In the genomic region with DNA sequence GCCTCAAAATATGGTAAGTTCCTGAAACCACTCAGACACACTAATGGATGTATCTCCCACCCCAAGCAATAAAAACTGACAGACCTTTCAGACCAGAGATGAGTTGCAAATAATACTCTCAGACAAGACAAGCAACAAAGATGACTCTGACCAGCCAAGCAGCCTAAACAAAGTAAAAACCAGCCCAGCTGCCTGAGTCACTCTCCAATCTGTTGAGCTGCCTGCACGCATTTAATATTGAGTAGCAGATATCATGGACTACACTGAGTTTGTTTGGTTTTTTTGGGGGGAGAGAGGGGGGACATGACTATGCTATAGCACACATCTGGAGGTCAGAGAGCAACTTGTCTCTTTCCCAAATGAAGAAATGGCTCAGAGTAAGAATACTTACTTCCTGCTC, we compare ENCODE assay signal across 22 mouse cellular contexts. TPM values are rescaled to one million over a fixed set of nuclear protein-coding genes. Genes with fewer than 3 reads are reported as not detected.
DNase-seq lines count a peak whose midpoint lies in the region; ATAC-seq and TF ChIP-seq lines count a peak whose summit lies in the region.
"Had no signal": no experiment of that assay in that cellular context is flagged by ENCODE, and none has a peak within 500 bp of the region (broad histone marks: within the 10 kb centered on the region; RNA-seq: fewer than 3 reads in every experiment).

No protein-coding gene starts in this region.

- no peak overlapping the region for H3K4me3 ChIP-seq in heart, embryonic 11.5 days (ENCODE audit: low read depth, low read length)
- H3K4me3 ChIP-seq in lung, postnatal 0 days (ENCODE audit: low read depth, low read length) = no peak overlapping the region
- no peak overlapping the region for H3K4me3 ChIP-seq in myocyte
- H3K4me3 ChIP-seq: limb, embryonic 13.5 days had no signal

- intact Hi-C loops in heart, postnatal 36 days (cut with DNase I) = no loop called here

- no peak overlapping the region for H3K27ac ChIP-seq in heart, embryonic 11.5 days (ENCODE audit: low read depth, low read length)
- H3K27ac ChIP-seq in lung, postnatal 0 days (ENCODE audit: low read length) = peak overlapping the region; percentile 32; the same call in 1 of the 2 replicates
- H3K27ac ChIP-seq: limb, embryonic 13.5 days had no signal

- H3K27me3 ChIP-seq in heart, embryonic 11.5 days (ENCODE audit: control insufficient read depth, insufficient read depth, low read length) = no peaks in the 10 kb centered on the region
- H3K27me3 ChIP-seq in lung, postnatal 0 days (replicated peaks; ENCODE audit: insufficient read depth, low read length) = no peaks in the 10 kb centered on the region
- H3K27me3 ChIP-seq in myocyte (ENCODE audit: control insufficient read depth, insufficient read depth, insufficient read length) = no peaks in the 10 kb centered on the region
- H3K27me3 ChIP-seq: limb, embryonic 13.5 days had no signal

- no peak for DNase-seq in heart, postnatal 36 days
- DNase-seq in lung, postnatal 0 days (ENCODE audit: low spot score) = no peak
- DNase-seq in lung, postnatal 10 days = no peak
- peak; percentile 37 for DNase-seq in NIH3T3 (ENCODE audit: low read depth)
- DNase-seq in adrenal gland, postnatal 14 days = no peak
- DNase-seq in thymus, postnatal 10 days (ENCODE audit: low spot score in 2 of 2) = no peak
- DNase-seq: adrenal gland, adult 2 months; B cell, adult 2 months; cerebellum, postnatal 14 days; embryo, embryonic 11 days; kidney, adult 8-10 months; kidney, postnatal 36 days; lung, postnatal 4 days; midbrain, embryonic 14.5 days had no signal

- H3ac ChIP-seq in myocyte (ENCODE audit: control insufficient read depth, insufficient read length) = no peak overlapping the region

- peaks cover 2% of the 10 kb centered on the region; the same call in 1 of the 2 replicates for H3K36me3 ChIP-seq in heart, embryonic 11.5 days (ENCODE audit: control insufficient read depth, insufficient read depth, low read length)
- H3K36me3 ChIP-seq in lung, postnatal 0 days (ENCODE audit: insufficient read depth, low read length) = no peaks in the 10 kb centered on the region
- no peaks in the 10 kb centered on the region for H3K36me3 ChIP-seq in myocyte (ENCODE audit: control insufficient read depth, insufficient read depth)

- TF ChIP-seq EP300 in lung, postnatal 0 days (IDR thresholded peaks at IDR 0.05) = no peak

- no peaks in the 10 kb centered on the region for H3K9me3 ChIP-seq in heart, embryonic 11.5 days (replicated peaks; ENCODE audit: control insufficient read depth, low read length)
- no peaks in the 10 kb centered on the region for H3K9me3 ChIP-seq in lung, postnatal 0 days (ENCODE audit: low read length)
- H3K9me3 ChIP-seq: limb, embryonic 13.5 days had no signal

- WGBS in heart, embryonic 11.5 days (ENCODE audit: insufficient replicate concordance) = 49% methylated on average over 1 of the region's 1 CpGs
- WGBS in lung, postnatal 0 days = 40% methylated on average over 1 of the region's 1 CpGs

- H3K4me1 ChIP-seq in heart, embryonic 11.5 days (ENCODE audit: control insufficient read depth, insufficient read depth, low read length) = peaks cover 44% of the 10 kb centered on the region
- H3K4me1 ChIP-seq in lung, postnatal 0 days (ENCODE audit: insufficient read depth, low read depth, low read length) = peaks cover 23% of the 10 kb centered on the region; the same call in 1 of the 2 replicates

- no peak for TF ChIP-seq POLR2A in myocyte (IDR thresholded peaks at IDR 0.05; ENCODE audit: insufficient read length, low read depth)

- H3K4me2 ChIP-seq in heart, embryonic 11.5 days = peak overlapping the region; percentile 1
- H3K4me2 ChIP-seq in lung, postnatal 0 days (replicated peaks; ENCODE audit: low read depth, low read length) = no peak overlapping the region
- H3K4me2 ChIP-seq in myocyte (ENCODE audit: low read depth) = peak overlapping the region; percentile 73
- H3K4me2 ChIP-seq: limb, embryonic 13.5 days had no signal

- ATAC-seq in heart, embryonic 11.5 days (replicated peaks; ENCODE audit: insufficient number of reproducible peaks, low FRiP score, low TSS enrichment) = no peak
- no peak for ATAC-seq in lung, postnatal 0 days
- ATAC-seq: forebrain, embryonic 14.5 days had no signal

- no peak for TF ChIP-seq CTCF in lung, postnatal 0 days (IDR thresholded peaks at IDR 0.05)

- H3K9ac ChIP-seq in heart, embryonic 11.5 days (ENCODE audit: low read depth, low read length) = no peak overlapping the region
- no peak overlapping the region for H3K9ac ChIP-seq in lung, postnatal 0 days (replicated peaks; ENCODE audit: low read depth)
- H3K9ac ChIP-seq: limb, embryonic 13.5 days had no signal

- H3K79me2 ChIP-seq in myocyte (ENCODE audit: control insufficient read depth, insufficient read depth) = peaks cover 100% of the 10 kb centered on the region

TF ChIP-seq in myocyte, 11 proteins besides CTCF, POLR2A, EP300 and RAD21:
- TF ChIP-seq E2F4 (IDR thresholded peaks at IDR 0.05; ENCODE audit: insufficient read depth) (no peak), TCF12 (IDR thresholded peaks at IDR 0.05; ENCODE audit: insufficient read depth, poor library complexity, severe bottlenecking) (no peak), CEBPB (IDR thresholded peaks at IDR 0.05; ENCODE audit: insufficient read depth, poor library complexity, severe bottlenecking) (no peak), USF1 (IDR thresholded peaks at IDR 0.05; ENCODE audit: low read depth) (no peak), MYOD1 (IDR thresholded peaks at IDR 0.05; ENCODE audit: control insufficient read depth in 1 of 3, insufficient read length in 2 of 3, low read depth in 2 of 3) (peak; percentile 58 to 60 (median 60)), TCF3 (IDR thresholded peaks at IDR 0.05; ENCODE audit: insufficient read length, low read depth) (no peak), MYOG (IDR thresholded peaks at IDR 0.05; ENCODE audit: control insufficient read depth in 1 of 3, insufficient read depth in 1 of 3, insufficient read length in 2 of 3, low read depth in 2 of 3) (no peak), REST (IDR thresholded peaks at IDR 0.05; ENCODE audit: insufficient read depth, insufficient read length) (no peak)

RNA-seq across cellular contexts. Expression of a gene that starts 6.5 kb away (rescaled TPM):
- 77.9 and 79.4 TPM in 2 replicates for polyA plus RNA-seq in heart, embryonic 11.5 days (2014; fragmentation: Nextera tagmentation; extraction: Ambion mirVana)
- 10 to 100 TPM; 31.9 to 34.3 TPM for total RNA-seq in heart, postnatal 36 days (2021)
- polyA plus RNA-seq in lung, postnatal 0 days (2015; fragmentation: Nextera tagmentation; extraction: Ambion mirVana) = 79.4 and 84.0 TPM in 2 replicates
- 15.4 TPM for polyA plus RNA-seq in myocyte (2012; fragmentation: generic; extraction: Trizol)
- 74.5 and 94.6 TPM in 2 replicates for total RNA-seq in adrenal gland, postnatal 14 days (2021)

RNA-seq across cellular contexts. Expression of a gene that starts 12.5 kb away (rescaled TPM):
- 34.3 and 34.9 TPM in 2 replicates for polyA plus RNA-seq in heart, embryonic 11.5 days (2014; fragmentation: Nextera tagmentation; extraction: Ambion mirVana)
- total RNA-seq in heart, postnatal 36 days (2021) = 100 to 1,000 TPM; 263 to 301 TPM
- 33.3 and 33.6 TPM in 2 replicates for polyA plus RNA-seq in lung, postnatal 0 days (2015; fragmentation: Nextera tagmentation; extraction: Ambion mirVana)
- polyA plus RNA-seq in myocyte (2012; fragmentation: generic; extraction: Trizol) = 105 TPM
- total RNA-seq in adrenal gland, postnatal 14 days (2021) = 131 and 136 TPM in 2 replicates

RNA-seq across cellular contexts. Expression of a gene that starts 33.6 kb away (rescaled TPM):
- not detected in 2 replicates for polyA plus RNA-seq in heart, embryonic 11.5 days (2014; fragmentation: Nextera tagmentation; extraction: Ambion mirVana)
- under 1 TPM in 1 of 2 experiments, not detected in 1; 0.42 TPM for total RNA-seq in heart, postnatal 36 days (2021)
- not detected in 2 replicates for polyA plus RNA-seq in lung, postnatal 0 days (2015; fragmentation: Nextera tagmentation; extraction: Ambion mirVana)
- polyA plus RNA-seq in myocyte (2012; fragmentation: generic; extraction: Trizol) = not detected
- total RNA-seq in adrenal gland, postnatal 14 days (2021) = not detected in 2 replicates
- total RNA-seq: adrenal gland, adult 2 months; layer of hippocampus, postnatal 10 days; left cerebral cortex, postnatal 10 days had no signal
- polyA plus RNA-seq: adrenal gland, adult 2 months; forebrain, embryonic 14.5 days; gonadal fat pad, adult 2 months; thymus, postnatal 0 days had no signal
